Comparison of ENCODE assay signal across 19 mouse cellular contexts in the genomic region with DNA sequence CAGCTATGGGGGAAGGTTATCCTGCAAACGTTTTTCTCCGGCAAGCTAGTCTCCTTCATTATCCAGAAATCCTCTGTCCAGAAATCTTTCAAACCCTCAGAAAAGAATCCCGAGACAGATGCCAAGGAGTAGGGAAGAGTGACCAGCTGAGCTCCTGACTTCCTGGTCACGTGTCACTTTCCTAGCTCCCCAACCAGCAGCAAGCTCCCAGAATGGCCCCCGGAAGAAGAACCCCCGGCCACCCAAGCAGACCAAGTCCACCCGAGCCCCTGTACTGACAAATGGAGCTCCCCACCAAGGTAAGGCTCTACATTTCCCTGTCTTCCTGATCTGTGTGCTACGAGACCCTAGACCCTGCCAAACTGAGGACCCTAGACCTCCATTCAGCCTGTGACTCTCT. TPM values are rescaled to one million over a fixed set of nuclear protein-coding genes. Genes with fewer than 3 reads are reported as not detected.
A peak's percentile ranks its signal among the peaks of the same experiment; 100 is the strongest.
DNase-seq lines count a peak whose midpoint lies in the region; ATAC-seq and TF ChIP-seq lines count a peak whose summit lies in the region.
"Had no signal": no experiment of that assay in that cellular context is flagged by ENCODE, and none has a peak within 500 bp of the region (broad histone marks: within the 10 kb centered on the region; RNA-seq: fewer than 3 reads in every experiment).

No protein-coding gene starts in this region.

- H3K9me3 ChIP-seq in heart, embryonic 14.5 days (ENCODE audit: control insufficient read depth, low read length) = no peaks in the 10 kb centered on the region
- H3K9me3 ChIP-seq in lung, embryonic 15.5 days = no peaks in the 10 kb centered on the region
- no peaks in the 10 kb centered on the region for H3K9me3 ChIP-seq in limb, embryonic 15.5 days
- no peaks in the 10 kb centered on the region for H3K9me3 ChIP-seq in stomach, postnatal 0 days (ENCODE audit: control insufficient read depth, low read length)
- H3K9me3 ChIP-seq in forebrain, embryonic 11.5 days (ENCODE audit: control insufficient read depth, low read length) = no peaks in the 10 kb centered on the region

- no peak overlapping the region for H3K27ac ChIP-seq in heart, embryonic 14.5 days (replicated peaks in 1 of 2; ENCODE audit: control insufficient read depth in 1 of 2, insufficient read depth in 1 of 2, low read depth in 2 of 2, low read length in 2 of 2)
- H3K27ac ChIP-seq in lung, embryonic 15.5 days = no peak overlapping the region
- H3K27ac ChIP-seq in limb, embryonic 15.5 days = peak overlapping the region; percentile 47; the same call in 1 of the 2 replicates
- H3K27ac ChIP-seq in stomach, postnatal 0 days (replicated peaks) = no peak overlapping the region
- no peak overlapping the region for H3K27ac ChIP-seq in forebrain, embryonic 11.5 days (ENCODE audit: low read depth, low read length)
- H3K27ac ChIP-seq: heart, adult 2 months; macrophage had no signal

- H3K4me1 ChIP-seq in heart, embryonic 14.5 days (ENCODE audit: control insufficient read depth in 2 of 2, insufficient read depth in 2 of 2, low read length in 2 of 2) = peaks cover 28 to 36% of the 10 kb centered on the region in 2 experiments
- peaks cover 50% of the 10 kb centered on the region for H3K4me1 ChIP-seq in lung, embryonic 15.5 days
- peaks cover 49% of the 10 kb centered on the region for H3K4me1 ChIP-seq in limb, embryonic 15.5 days
- peaks cover 10% of the 10 kb centered on the region for H3K4me1 ChIP-seq in stomach, postnatal 0 days (replicated peaks; ENCODE audit: control insufficient read depth, insufficient read depth)
- H3K4me1 ChIP-seq in forebrain, embryonic 11.5 days (replicated peaks; ENCODE audit: control insufficient read depth, insufficient read depth, low read length) = peaks cover 32% of the 10 kb centered on the region

- peaks cover 5% of the 10 kb centered on the region for H3K27me3 ChIP-seq in heart, embryonic 14.5 days (ENCODE audit: control insufficient read depth, insufficient read depth, low read length)
- no peaks in the 10 kb centered on the region for H3K27me3 ChIP-seq in lung, embryonic 15.5 days
- no peaks in the 10 kb centered on the region for H3K27me3 ChIP-seq in limb, embryonic 15.5 days
- no peaks in the 10 kb centered on the region for H3K27me3 ChIP-seq in stomach, postnatal 0 days (ENCODE audit: control insufficient read depth, insufficient read depth, low read length)
- no peaks in the 10 kb centered on the region for H3K27me3 ChIP-seq in forebrain, embryonic 11.5 days (ENCODE audit: control insufficient read depth, insufficient read depth, low read length)

- no peak overlapping the region for H3K4me3 ChIP-seq in heart, embryonic 14.5 days (ENCODE audit: control insufficient read depth in 1 of 2, insufficient read depth in 1 of 2, low read depth in 1 of 2, low read length in 2 of 2)
- peak overlapping the region; percentile 17; the same call in 1 of the 2 replicates for H3K4me3 ChIP-seq in lung, embryonic 15.5 days
- H3K4me3 ChIP-seq in limb, embryonic 15.5 days = no peak overlapping the region
- H3K4me3 ChIP-seq in stomach, postnatal 0 days (ENCODE audit: low read depth, low read length) = 0 out of 2 replicates have a peak overlapping the region, but pooled peaks have one; percentile 13
- H3K4me3 ChIP-seq in forebrain, embryonic 11.5 days (ENCODE audit: low read depth, low read length) = no peak overlapping the region
- H3K4me3 ChIP-seq: heart, adult 2 months had no signal

- TF ChIP-seq EP300 in stomach, postnatal 0 days (optimal IDR thresholded peaks at IDR 0.05) = no peak

- H3K4me2 ChIP-seq in heart, embryonic 14.5 days (ENCODE audit: low read length) = no peak overlapping the region
- H3K4me2 ChIP-seq in lung, embryonic 15.5 days = peak overlapping the region; percentile 37; the same call in 1 of the 2 replicates
- peak overlapping the region; percentile 66; the same call in 1 of the 2 replicates for H3K4me2 ChIP-seq in limb, embryonic 15.5 days
- H3K4me2 ChIP-seq in stomach, postnatal 0 days (replicated peaks; ENCODE audit: low read depth) = peak overlapping the region; percentile 32
- no peak overlapping the region for H3K4me2 ChIP-seq in forebrain, embryonic 11.5 days (ENCODE audit: low read depth, low read length, severe bottlenecking)

- TF ChIP-seq CTCF in stomach, postnatal 0 days (IDR thresholded peaks at IDR 0.05; ENCODE audit: low read depth) = no peak

- WGBS in heart, embryonic 14.5 days = 63% methylated on average over 8 of the region's 8 CpGs
- whole genome bisulfite sequencing in lung, embryonic 15.5 days = 43% methylated on average over 8 of the region's 8 CpGs
- WGBS in limb, embryonic 15.5 days = 55% methylated on average over 8 of the region's 8 CpGs
- 47% methylated on average over 8 of the region's 8 CpGs for WGBS in stomach, postnatal 0 days
- 65% methylated on average over 8 of the region's 8 CpGs for WGBS in forebrain, embryonic 11.5 days

- H3K9ac ChIP-seq in heart, embryonic 14.5 days (ENCODE audit: low read length) = 0 out of 2 replicates have a peak overlapping the region, but pooled peaks have one; percentile 4
- H3K9ac ChIP-seq in lung, embryonic 15.5 days = no peak overlapping the region; the same call in 1 of the 2 replicates
- no peak overlapping the region for H3K9ac ChIP-seq in limb, embryonic 15.5 days
- no peak overlapping the region for H3K9ac ChIP-seq in stomach, postnatal 0 days (ENCODE audit: low read length)
- no peak overlapping the region for H3K9ac ChIP-seq in forebrain, embryonic 11.5 days (ENCODE audit: low read length)

- ATAC-seq in heart, embryonic 14.5 days (ENCODE audit: insufficient number of reproducible peaks, insufficient read depth, low FRiP score, low read depth) = no peak
- ATAC-seq in lung, embryonic 15.5 days (ENCODE audit: borderline replicate concordance, extremely low read depth, low FRiP score, low TSS enrichment) = no peak
- no peak for ATAC-seq in limb, embryonic 15.5 days (ENCODE audit: insufficient number of reproducible peaks, low FRiP score, low TSS enrichment, low read depth)
- no peak for ATAC-seq in stomach, postnatal 0 days (ENCODE audit: low FRiP score, low TSS enrichment)
- no peak for ATAC-seq in forebrain, embryonic 11.5 days (replicated peaks; ENCODE audit: low FRiP score)
- ATAC-seq: activated CD4-positive, CD25-positive, alpha-beta regulatory T cell, adult 4 months; forebrain, embryonic 16.5 days; hindbrain, embryonic 16.5 days; midbrain, embryonic 16.5 days had no signal

- no peaks in the 10 kb centered on the region for H3K36me3 ChIP-seq in heart, embryonic 14.5 days (ENCODE audit: control insufficient read depth, insufficient read depth, low read length)
- no peaks in the 10 kb centered on the region for H3K36me3 ChIP-seq in lung, embryonic 15.5 days
- H3K36me3 ChIP-seq in limb, embryonic 15.5 days = no peaks in the 10 kb centered on the region
- H3K36me3 ChIP-seq in stomach, postnatal 0 days (ENCODE audit: control insufficient read depth, insufficient read depth, low read length) = no peaks in the 10 kb centered on the region
- no peaks in the 10 kb centered on the region for H3K36me3 ChIP-seq in forebrain, embryonic 11.5 days (ENCODE audit: control insufficient read depth, insufficient read depth, low read length)

- no peak for DNase-seq in heart, adult 9 months (ENCODE audit: low spot score in 2 of 2)
- no peak for DNase-seq in lung, postnatal 25 days (ENCODE audit: low spot score)
- DNase-seq in stomach, postnatal 0 days (ENCODE audit: low spot score) = no peak
- DNase-seq in forebrain, embryonic 11.5 days (ENCODE audit: low spot score) = no peak
- DNase-seq in cerebellum, adult 9-10 months = no peak
- DNase-seq: cerebellum, adult 11 months; heart, adult 2 months; heart, postnatal 14 days; layer of hippocampus, postnatal 36 days had no signal

RNA-seq across cellular contexts. Expression of a gene that starts 2.1 kb away (rescaled TPM):
- polyA plus RNA-seq in heart, embryonic 14.5 days (2014; fragmentation: Nextera tagmentation; extraction: Ambion mirVana) = 1.4 and 1.9 TPM in 2 replicates
- polyA plus RNA-seq in lung, embryonic 15.5 days (2015; fragmentation: Nextera tagmentation; extraction: Ambion mirVana) = 1.6 and 2.2 TPM in 2 replicates
- 15.6 and 21.9 TPM in 2 replicates for polyA plus RNA-seq in limb, embryonic 15.5 days (2015; fragmentation: Nextera tagmentation; extraction: Ambion mirVana)
- 1.3 and 1.9 TPM in 2 replicates for polyA plus RNA-seq in stomach, postnatal 0 days (2015; fragmentation: Nextera tagmentation; extraction: Ambion mirVana)
- 0.79 and 0.91 TPM in 2 replicates for polyA plus RNA-seq in forebrain, embryonic 11.5 days (2014; fragmentation: Nextera tagmentation; extraction: Ambion mirVana)

RNA-seq across cellular contexts. Expression of a gene that starts 5.9 kb away (rescaled TPM):
- 4.4 and 5.1 TPM in 2 replicates for polyA plus RNA-seq in heart, embryonic 14.5 days (2014; fragmentation: Nextera tagmentation; extraction: Ambion mirVana)
- 2.8 and 3.7 TPM in 2 replicates for polyA plus RNA-seq in lung, embryonic 15.5 days (2015; fragmentation: Nextera tagmentation; extraction: Ambion mirVana)
- 2.5 and 3.7 TPM in 2 replicates for polyA plus RNA-seq in limb, embryonic 15.5 days (2015; fragmentation: Nextera tagmentation; extraction: Ambion mirVana)
- polyA plus RNA-seq in stomach, postnatal 0 days (2015; fragmentation: Nextera tagmentation; extraction: Ambion mirVana) = 2.3 and 2.5 TPM in 2 replicates
- 10.8 and 12.6 TPM in 2 replicates for polyA plus RNA-seq in forebrain, embryonic 11.5 days (2014; fragmentation: Nextera tagmentation; extraction: Ambion mirVana)
- polyA plus RNA-seq: activated CD4-positive, CD25-positive, alpha-beta regulatory T cell, adult 4 months had no signal

RNA-seq across cellular contexts. Expression of a gene that starts 12.7 kb away (rescaled TPM):
- polyA plus RNA-seq in heart, embryonic 14.5 days (2014; fragmentation: Nextera tagmentation; extraction: Ambion mirVana) = 2.1 and 3.1 TPM in 2 replicates
- 3.2 and 3.4 TPM in 2 replicates for polyA plus RNA-seq in lung, embryonic 15.5 days (2015; fragmentation: Nextera tagmentation; extraction: Ambion mirVana)
- 3.4 TPM in 2 replicates for polyA plus RNA-seq in limb, embryonic 15.5 days (2015; fragmentation: Nextera tagmentation; extraction: Ambion mirVana)
- 1.8 and 1.9 TPM in 2 replicates for polyA plus RNA-seq in stomach, postnatal 0 days (2015; fragmentation: Nextera tagmentation; extraction: Ambion mirVana)
- polyA plus RNA-seq in forebrain, embryonic 11.5 days (2014; fragmentation: Nextera tagmentation; extraction: Ambion mirVana) = 4.8 and 5.0 TPM in 2 replicates

RNA-seq across cellular contexts. Expression of a gene that starts 21.4 kb away (rescaled TPM):
- polyA plus RNA-seq in heart, embryonic 14.5 days (2014; fragmentation: Nextera tagmentation; extraction: Ambion mirVana) = 0.20 TPM in 1 of 2 replicates, not detected in the other
- 0.16 TPM in 1 of 2 replicates, not detected in the other for polyA plus RNA-seq in lung, embryonic 15.5 days (2015; fragmentation: Nextera tagmentation; extraction: Ambion mirVana)
- polyA plus RNA-seq in limb, embryonic 15.5 days (2015; fragmentation: Nextera tagmentation; extraction: Ambion mirVana) = 0.17 TPM in 1 of 2 replicates, not detected in the other
- not detected in 2 replicates for polyA plus RNA-seq in stomach, postnatal 0 days (2015; fragmentation: Nextera tagmentation; extraction: Ambion mirVana)
- polyA plus RNA-seq in forebrain, embryonic 11.5 days (2014; fragmentation: Nextera tagmentation; extraction: Ambion mirVana) = 0.56 and 0.59 TPM in 2 replicates
- polyA plus RNA-seq: activated CD4-positive, CD25-positive, alpha-beta regulatory T cell, adult 4 months; large intestine, adult 2 months; limb, embryonic 11.5 days; macrophage had no signal

RNA-seq across cellular contexts. Expression of a gene that starts 36.5 kb away (rescaled TPM):
- polyA plus RNA-seq in heart, embryonic 14.5 days (2014; fragmentation: Nextera tagmentation; extraction: Ambion mirVana) = 6.8 and 8.1 TPM in 2 replicates
- polyA plus RNA-seq in lung, embryonic 15.5 days (2015; fragmentation: Nextera tagmentation; extraction: Ambion mirVana) = 0.39 and 1.2 TPM in 2 replicates
- 0.73 and 0.74 TPM in 2 replicates for polyA plus RNA-seq in limb, embryonic 15.5 days (2015; fragmentation: Nextera tagmentation; extraction: Ambion mirVana)
- polyA plus RNA-seq in stomach, postnatal 0 days (2015; fragmentation: Nextera tagmentation; extraction: Ambion mirVana) = 0.15 TPM in 1 of 2 replicates, not detected in the other
- 0.33 TPM in 1 of 2 replicates, not detected in the other for polyA plus RNA-seq in forebrain, embryonic 11.5 days (2014; fragmentation: Nextera tagmentation; extraction: Ambion mirVana)
- polyA plus RNA-seq: activated CD4-positive, CD25-positive, alpha-beta regulatory T cell, adult 4 months; forebrain, embryonic 16.5 days; hindbrain, embryonic 16.5 days had no signal

Comparison
In these comparisons a context has a peak if more than half of its experiments do, and no peak if none do; other contexts are left out.
1. H3K4me2 ChIP-seq: peak in lung, embryonic 15.5 days (single experiment), limb, embryonic 15.5 days (single experiment) and stomach, postnatal 0 days (single experiment); none in heart, embryonic 14.5 days (single experiment) and forebrain, embryonic 11.5 days (single experiment).
2. H3K4me3 ChIP-seq: peak in lung, embryonic 15.5 days (single experiment) and stomach, postnatal 0 days (single experiment); none in heart, embryonic 14.5 days (0 of 2), limb, embryonic 15.5 days (single experiment) and forebrain, embryonic 11.5 days (single experiment).